Mouse (Mus musculus): ENCODE results near the gene Slc25a34.
A peak's percentile ranks its signal among the peaks of the same experiment; 100 is the strongest.

Gene Slc25a34

DNA sequence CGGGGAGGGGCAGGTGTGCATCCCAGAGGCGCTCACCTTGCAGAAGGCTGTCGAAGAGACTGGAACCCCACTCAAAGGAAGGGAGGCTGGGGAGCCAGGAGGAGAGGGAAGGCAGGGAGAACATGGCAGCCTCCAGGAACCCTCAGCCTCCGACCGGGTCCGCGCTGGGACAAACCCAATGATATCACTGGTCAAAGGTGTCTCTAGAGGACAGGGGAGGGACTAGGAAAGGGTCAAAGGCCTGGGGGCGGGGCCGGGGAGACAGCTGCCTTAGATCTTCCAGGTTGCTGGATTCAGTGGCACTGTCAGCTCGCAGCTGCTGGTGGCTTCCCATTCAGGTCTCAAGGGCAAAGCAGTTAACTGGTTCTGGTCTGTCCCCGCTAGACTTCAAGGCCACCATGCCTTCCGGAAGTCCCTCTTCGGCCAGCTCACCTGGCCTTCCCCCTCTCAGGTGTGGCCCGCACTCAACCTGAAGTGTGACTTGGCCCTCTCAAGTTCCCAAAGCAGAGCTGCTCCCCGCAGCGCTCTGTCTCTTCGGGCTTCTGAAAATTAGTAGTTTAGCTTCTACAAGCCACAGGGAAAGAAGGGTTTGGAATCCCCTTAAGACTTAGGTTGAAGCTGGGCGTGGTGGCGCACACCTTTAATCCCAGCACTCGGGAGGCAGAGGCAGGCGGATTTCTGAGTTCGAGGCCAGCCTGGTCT is 5.6 kb downstream of the Slc25a34 start:
- peak; percentile 24 to 34 for DNase-seq

- peak; percentile 76 to 78 for DNase-seq
Observed at GRCm38 (mm10) chr4:141617299-141617698, 6.3 kb downstream of the Slc25a34 start.

DNA sequence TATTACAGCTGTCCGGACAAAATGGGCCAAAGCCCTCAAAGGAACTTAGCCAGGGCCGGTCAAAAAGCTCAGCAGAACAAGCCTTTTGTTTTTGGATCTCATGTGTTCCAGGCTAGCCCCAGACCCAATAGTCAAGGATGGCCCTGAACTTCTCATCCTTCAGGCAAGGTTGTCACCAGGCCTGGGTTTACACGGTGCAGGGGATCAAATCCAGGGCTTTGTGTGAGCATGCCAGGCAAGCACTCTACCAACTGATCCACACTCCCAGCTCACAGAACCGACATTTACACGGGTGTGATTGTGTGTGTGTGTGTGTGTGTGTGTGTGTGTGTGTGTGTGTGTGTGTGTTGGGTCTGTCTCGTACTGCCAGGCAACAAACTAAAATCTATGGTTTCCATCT is 6.8 kb downstream of the Slc25a34 start:
- no peak for DNase-seq

GRCm38 (mm10) chr4:141614946-141615345 is 8.7 kb downstream of the Slc25a34 start:
- no peak for DNase-seq

DNA sequence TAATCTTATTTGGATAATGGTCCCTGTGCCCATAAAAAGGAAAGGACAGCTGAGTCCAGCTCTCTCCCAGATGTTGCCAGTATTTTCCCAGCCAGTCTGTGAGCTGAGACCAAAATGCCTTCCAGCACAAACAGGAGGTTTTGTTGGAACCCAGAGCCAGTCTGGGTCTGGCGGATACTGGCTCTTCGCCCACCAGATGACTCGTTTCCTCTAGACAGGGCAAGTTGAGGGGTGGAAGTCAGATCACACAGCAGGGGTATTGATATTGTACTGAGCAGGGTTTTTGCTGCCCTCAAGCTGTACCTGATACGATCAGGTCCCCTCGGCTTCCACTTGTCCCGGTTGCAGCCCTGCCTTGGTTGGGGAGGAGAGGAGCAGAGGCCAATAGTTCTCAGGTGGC is 14.1 kb downstream of the Slc25a34 start:
- DNase-seq = no peak

DNA sequence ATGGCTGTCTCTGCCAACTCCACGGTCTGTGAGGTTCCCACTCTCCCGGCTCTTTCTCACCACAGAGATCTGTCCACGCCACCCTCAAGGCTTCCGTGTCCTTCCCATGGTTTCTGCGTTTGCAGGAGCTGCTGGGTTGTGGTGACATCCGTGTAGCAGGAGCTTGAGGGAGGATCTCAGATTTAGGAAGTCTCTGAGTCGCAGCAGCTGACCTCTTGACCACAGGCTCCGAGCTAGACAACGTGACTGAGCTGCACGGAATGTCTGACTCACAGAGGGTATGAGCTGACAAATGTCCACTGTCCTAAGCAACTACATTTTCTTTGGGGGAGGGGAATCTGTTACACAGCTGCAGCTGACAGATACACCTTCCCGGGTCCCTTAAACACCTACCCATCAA is 17.8 kb downstream of the Slc25a34 start, which contains the start of gene Fblim1:
TSS of gene Fblim1 (minus strand) at position 236 of the 400 bp plus-strand sequence.
- no peak for DNase-seq

DNA sequence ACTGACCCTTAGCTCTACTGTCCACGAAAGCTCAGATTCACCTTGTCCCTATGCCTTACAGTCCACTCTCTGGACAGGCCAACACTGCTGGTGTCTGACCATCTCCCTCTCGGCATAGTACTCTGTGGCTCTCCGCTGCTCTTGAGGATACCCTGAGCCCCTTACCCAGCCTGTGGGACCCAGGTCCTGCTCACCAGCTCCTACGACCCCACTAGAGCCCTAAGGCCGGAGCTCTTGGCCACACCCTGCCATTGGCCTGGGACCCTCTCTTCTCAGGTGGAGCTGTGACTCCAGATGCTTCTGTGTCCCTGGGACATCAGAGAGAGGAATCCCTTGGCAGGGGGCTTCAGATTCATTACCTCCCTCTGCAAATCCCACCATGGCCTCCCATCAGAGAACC is 18.2 kb downstream of the Slc25a34 start:
- no peak for DNase-seq

GRCm38 (mm10) chr4:141604493-141604892 is 19.1 kb downstream of the Slc25a34 start:
- no peak for DNase-seq

DNA sequence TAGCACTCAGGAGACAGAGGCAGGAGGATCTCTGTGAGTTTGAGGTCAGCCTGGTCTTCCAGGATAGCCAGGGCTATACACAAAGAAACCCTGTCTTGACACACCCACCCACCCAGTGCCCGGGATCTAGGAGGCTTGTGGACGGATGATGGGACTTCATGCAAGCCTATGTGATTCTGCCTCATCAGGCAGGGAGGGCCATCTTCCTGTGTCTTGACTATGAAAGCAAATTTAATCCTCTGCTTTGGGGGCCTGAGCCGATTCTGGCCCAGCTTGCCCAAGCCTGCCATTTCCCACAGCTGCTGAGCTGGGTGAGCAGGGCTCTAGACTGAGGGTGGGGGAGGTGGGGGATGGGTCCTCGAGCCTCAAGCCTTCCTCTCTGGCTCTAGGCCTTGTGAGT is 19.7 kb downstream of the Slc25a34 start:
- no peak for DNase-seq

GRCm38 (mm10) chr4:141602523-141603223 is 20.9 kb downstream of the Slc25a34 start:
- no peak for DNase-seq

GRCm38 (mm10) chr4:141601148-141601862 is 22.3 kb downstream of the Slc25a34 start:
- no peak for DNase-seq

DNA sequence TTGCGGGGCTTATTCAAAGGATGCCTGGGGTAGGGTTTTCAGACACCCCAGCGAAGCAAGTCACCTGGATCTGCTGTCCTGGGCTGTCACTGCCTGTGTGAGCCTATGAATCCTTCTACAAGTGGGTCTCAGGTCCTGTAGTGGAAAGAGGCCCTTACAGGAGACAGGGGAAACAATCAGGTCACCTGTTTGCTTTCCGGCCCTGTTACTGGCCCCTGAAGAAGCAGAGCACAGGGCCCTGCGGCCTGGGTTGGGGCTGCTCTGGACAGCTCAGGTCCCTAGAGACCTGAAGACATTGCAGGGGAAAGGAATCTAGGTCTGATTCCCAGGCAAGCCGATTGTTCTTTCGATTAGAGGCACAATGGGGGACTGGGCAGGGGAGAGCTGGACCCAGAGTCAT is 23.3 kb downstream of the Slc25a34 start:
- no peak for DNase-seq

GRCm38 (mm10) chr4:141599251-141600141 is 24.1 kb downstream of the Slc25a34 start:
- DNase-seq = no peak

DNA sequence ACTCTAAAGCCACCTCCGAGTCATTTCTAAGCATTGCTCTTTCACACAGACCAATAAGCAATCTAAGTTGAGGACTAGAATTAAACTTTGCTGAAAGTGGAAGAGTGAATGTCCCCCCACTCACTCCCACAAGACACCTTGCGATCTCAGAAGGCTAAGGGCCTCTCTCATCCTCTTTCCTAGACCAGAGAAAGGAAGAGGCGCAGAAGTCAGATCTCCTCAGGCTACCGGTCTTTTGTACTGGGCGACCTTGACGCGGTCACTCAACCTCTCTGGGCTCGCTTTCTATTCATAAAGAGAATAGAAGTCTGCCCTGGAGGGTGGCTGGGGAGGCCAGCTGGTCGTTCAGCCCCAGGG is 24.7 kb downstream of the Slc25a34 start:
- no peak for DNase-seq

DNA sequence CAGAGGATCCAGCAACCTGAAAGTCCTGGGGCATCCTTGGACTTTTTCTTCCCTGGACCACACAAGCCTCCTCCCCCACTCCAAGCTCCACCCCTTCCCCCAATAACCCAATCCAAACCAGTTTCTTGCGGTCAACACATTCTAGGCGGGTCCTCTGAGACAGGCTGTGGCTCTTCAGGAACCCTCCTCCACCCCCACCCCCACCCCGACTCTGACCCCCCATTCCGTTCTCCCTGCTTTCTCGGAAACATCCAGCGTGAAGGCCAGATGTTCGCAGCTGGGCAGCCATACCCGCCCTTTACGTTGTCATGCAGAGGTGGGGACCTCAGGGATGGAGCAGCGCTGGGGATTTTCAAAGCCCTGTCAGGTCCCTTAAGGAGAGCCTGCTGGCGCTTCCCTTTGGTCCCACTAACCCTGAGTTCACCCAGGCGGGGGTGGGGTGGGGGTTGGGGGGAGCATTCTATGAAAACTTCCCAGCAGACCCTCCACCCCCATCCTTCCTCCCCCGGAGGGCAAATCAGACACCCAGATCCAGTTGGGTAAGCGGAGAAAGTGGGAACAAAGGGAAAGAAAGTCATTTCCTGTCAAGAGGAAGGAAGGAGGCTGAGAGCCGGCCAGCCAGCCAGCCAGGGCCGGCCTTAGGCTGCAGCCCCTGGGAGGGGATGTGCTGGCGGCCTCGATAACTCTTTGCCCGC is 25.3 kb downstream of the Slc25a34 start:
- no peak for DNase-seq

- no peak for DNase-seq
Observed at GRCm38 (mm10) chr4:141596700-141597328, 26.8 kb downstream of the Slc25a34 start.

DNA sequence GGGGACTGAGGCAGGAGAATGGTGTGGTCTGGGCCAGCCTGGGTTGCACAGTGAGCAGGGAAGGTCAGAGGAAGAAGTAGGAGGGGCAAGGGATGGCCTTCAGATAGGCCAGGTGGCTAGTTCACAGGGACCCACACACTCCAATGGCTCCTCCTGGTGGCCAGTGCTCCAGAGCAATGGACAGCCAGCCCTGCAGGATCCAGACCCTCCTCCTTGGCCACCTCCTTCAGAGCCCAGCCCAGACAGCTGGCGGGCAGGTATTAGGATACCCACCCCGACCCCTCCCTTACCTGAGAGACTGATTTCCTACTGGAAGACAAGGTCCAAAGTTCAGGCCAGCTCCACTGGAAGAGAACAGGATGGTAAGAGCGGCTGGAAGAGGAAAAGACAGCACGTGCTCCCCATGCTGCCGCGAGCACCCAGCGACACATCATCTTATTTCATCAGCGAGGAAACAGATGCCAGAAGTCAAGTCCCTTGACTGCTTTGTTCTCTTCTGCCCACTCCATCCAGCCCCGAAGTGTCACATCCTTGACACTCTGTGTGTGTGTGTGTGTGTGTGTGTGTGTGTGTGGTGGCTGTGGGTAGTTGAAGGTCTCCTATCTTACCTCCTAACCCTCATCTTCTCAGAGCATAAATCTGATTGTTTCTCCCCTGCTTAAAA is 27.9 kb downstream of the Slc25a34 start:
- DNase-seq = no peak

DNA sequence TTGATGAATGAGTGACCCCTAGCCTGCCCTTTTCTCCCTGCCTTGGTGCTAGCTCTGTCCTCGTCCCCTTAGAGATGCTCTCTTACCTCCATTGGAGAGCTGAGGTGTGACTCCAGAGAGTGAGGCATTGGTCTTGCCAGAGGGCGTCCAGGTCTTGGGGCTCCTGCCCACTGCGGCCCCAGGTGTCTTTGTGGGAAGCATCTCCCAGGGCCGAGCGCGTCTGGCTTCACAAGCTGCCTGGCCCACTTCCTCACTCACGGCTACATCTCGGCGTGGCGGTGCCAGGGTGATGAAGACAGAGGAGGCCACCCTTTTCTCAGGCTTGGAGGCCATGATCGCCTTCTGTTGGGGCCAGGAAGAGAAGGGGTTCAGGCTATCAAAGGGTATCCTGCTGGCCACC is 28.5 kb downstream of the Slc25a34 start:
- no peak for DNase-seq

GRCm38 (mm10) chr4:141591547-141591946 is 32.1 kb downstream of the Slc25a34 start:
- DNase-seq = peak; percentile 61 to 64

DNA sequence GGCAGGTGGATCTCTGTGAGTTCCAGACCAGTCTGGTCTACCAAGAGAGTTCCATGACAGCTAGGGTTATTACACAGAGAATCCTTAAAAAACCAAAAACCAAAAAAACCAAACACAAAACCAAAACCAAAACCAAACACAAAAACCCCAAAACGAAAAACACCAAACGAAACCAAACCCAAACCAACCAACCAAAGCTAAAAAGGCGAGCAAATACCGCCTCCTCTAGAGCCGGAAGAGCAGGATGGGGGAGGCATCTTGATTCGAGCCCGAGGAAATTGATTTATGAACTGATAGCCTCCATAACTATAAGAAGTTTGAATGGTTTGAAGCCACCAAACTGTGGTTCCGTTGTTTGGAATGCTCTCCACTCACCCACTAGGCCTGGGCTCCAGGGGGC is 39.7 kb downstream of the Slc25a34 start:
- DNase-seq = no peak

DNA sequence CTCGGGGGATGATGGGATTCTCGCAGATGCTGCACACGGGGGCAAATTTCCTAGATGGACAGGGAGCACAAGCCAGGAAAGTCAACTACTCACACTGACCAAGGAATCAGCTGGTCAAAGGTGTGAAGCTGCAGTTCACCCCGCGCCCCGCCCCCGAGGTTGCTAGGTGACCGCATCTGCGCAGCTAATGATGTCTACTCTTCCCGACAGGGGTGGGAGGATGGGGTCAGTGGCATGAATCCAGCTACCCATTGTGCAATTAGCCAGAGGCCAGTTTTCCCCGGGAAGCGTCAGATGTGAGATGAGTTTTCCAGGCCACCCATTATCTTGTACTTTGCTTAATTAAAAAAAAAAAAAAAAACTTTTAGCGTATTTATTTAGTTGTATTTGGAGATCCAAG is 42.6 kb downstream of the Slc25a34 start:
- DNase-seq = no peak

Data from B cell, adult 2 months (primary cell).